Mouse (Mus musculus) frontal cortex, postnatal 36 days (tissue): Measurements from ENCODE around the gene Rabgap1l.

ENCODE experiments used
- DNase-seq, 2 experiments: peaks; one replicate each; pipeline ENCODE4 v3.0.0; 2022; ENCODE audit warnings: low spot score in 2 of 2

Gene Rabgap1l

GRCm38 (mm10) chr1:160787926-160788325 is 5.1 kb downstream of the Rabgap1l start:
- DNase-seq, result no peak

- no peak for DNase-seq
These were observed 5.8 kb downstream of the Rabgap1l start for GRCm38 (mm10) chr1:160787164-160787563.

GRCm38 (mm10) chr1:160786571-160786970 is 6.4 kb downstream of the Rabgap1l start:
- DNase-seq, result no peak

- no peak for DNase-seq
These were observed 7.3 kb downstream of the Rabgap1l start for GRCm38 (mm10) chr1:160785681-160786225.

- no peak for DNase-seq
These were observed 8.9 kb downstream of the Rabgap1l start for GRCm38 (mm10) chr1:160784122-160784521.

- no peak for DNase-seq
These were observed 18.8 kb downstream of the Rabgap1l start for GRCm38 (mm10) chr1:160774166-160774565.

GRCm38 (mm10) chr1:160765565-160765964 is 27.4 kb downstream of the Rabgap1l start:
- no peak for DNase-seq

- DNase-seq, result peak in 1 of 2 experiments; percentile 27
These were observed 34.8 kb downstream of the Rabgap1l start for GRCm38 (mm10) chr1:160758243-160758642.

GRCm38 (mm10) chr1:160755359-160755758 is 37.7 kb downstream of the Rabgap1l start:
- DNase-seq, result no peak

GRCm38 (mm10) chr1:160750629-160751028 is 42.4 kb downstream of the Rabgap1l start:
- no peak for DNase-seq

GRCm38 (mm10) chr1:160746786-160747185 is 46.2 kb downstream of the Rabgap1l start:
- no peak for DNase-seq

- no peak for DNase-seq
These were observed 47.6 kb downstream of the Rabgap1l start for GRCm38 (mm10) chr1:160745238-160745930.

- DNase-seq, result peak in 1 of 2 experiments; percentile 16
These were observed 49.0 kb downstream of the Rabgap1l start for GRCm38 (mm10) chr1:160744009-160744408.

- peak; percentile 36 to 74 for DNase-seq
These were observed 49.8 kb downstream of the Rabgap1l start for GRCm38 (mm10) chr1:160743229-160743628.

- DNase-seq, result no peak
These were observed 52.4 kb downstream of the Rabgap1l start for GRCm38 (mm10) chr1:160740650-160741049.

GRCm38 (mm10) chr1:160734743-160735142 is 58.3 kb downstream of the Rabgap1l start:
- no peak for DNase-seq

GRCm38 (mm10) chr1:160729944-160730343 is 63.1 kb downstream of the Rabgap1l start:
- DNase-seq, result no peak

- DNase-seq, result peak in 1 of 2 experiments; percentile 14
These were observed 75.3 kb downstream of the Rabgap1l start for GRCm38 (mm10) chr1:160717742-160718141.

GRCm38 (mm10) chr1:160714685-160715084 is 78.3 kb downstream of the Rabgap1l start:
- DNase-seq, result peak; percentile 7 to 37

GRCm38 (mm10) chr1:160713887-160714286 is 79.1 kb downstream of the Rabgap1l start:
- no peak for DNase-seq

- no peak for DNase-seq
These were observed 79.6 kb downstream of the Rabgap1l start for GRCm38 (mm10) chr1:160713383-160713782.

- no peak for DNase-seq
These were observed 82.5 kb downstream of the Rabgap1l start for GRCm38 (mm10) chr1:160710539-160710938.

- DNase-seq, result no peak
These were observed 88.4 kb downstream of the Rabgap1l start for GRCm38 (mm10) chr1:160704596-160704995.
